Mouse (Mus musculus) spleen, adult 18-20 months (tissue): ENCODE data around the gene Shank2.

Source experiments
- DNase-seq, 2 experiments: peaks; one replicate each; pipeline ENCODE4 v3.0.0; 2022; ENCODE audit warnings: mixed read lengths in 2 of 2

Gene Shank2

GRCm38 (mm10) chr7:144001628-144002027, at the start of gene Shank2:
TSS of gene Shank2 (plus strand) at chr7:144001928.
- DNase-seq: no peak

DNA sequence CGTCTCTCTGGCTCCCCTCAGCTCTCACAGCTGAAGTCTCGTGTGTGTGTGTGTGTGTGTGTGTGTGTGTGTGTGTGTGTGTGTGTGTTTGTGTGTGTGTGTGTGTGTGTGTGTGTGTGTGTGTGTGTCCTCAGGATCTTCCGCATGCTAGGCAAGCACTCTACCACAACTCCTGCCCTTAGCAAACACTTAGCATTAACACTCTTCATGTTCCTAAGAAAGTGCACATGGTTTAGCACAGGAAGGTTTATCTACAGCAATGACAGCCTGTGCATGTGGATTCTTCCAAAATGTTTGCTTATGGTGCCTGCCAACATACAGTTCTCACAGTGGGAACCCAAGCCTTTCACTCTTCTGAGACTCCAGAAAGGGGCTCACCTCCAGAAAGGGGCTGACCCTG, 49.6 kb upstream of the Shank2 start:
- no peak for DNase-seq

DNA sequence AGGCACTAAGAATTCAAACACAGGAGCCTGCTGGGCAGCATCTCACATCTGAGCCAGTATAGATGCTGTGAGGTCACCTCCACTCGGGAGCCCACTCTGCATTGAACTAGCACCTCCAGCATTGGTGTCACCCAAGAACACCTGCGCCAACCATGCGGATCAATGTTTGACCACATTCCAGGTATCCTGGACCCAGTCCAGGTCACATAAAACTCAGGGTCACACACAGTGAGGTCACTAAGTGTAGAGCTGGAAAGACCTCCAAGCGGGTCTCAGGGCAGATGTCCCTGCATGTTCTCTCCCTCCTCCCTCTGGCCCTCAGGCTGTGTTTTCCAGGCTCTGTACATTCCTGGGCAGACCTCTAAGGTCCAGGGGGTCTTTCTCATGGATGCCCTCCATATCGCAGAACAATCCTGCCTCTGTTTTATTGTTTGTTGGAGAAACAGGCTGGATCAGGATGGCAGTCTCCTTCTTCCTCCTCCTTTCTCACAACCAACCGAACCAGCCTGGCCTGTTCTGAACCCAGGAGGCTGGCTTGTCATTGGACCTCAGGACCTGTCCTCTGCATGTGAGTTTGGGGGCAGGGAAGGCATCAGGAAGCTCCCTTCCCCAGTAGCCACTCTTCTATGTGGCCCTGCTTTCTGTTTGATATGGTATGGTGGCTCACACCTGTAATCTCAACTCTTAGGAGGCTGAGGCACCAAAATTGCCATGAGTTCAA, 45.0 kb upstream of the Shank2 start:
- no peak for DNase-seq

- DNase-seq: no peak
These were observed 43.6 kb upstream of the Shank2 start for GRCm38 (mm10) chr7:143958030-143958565.

- no peak for DNase-seq
These were observed 37.9 kb upstream of the Shank2 start for GRCm38 (mm10) chr7:143963813-143964212.

DNA sequence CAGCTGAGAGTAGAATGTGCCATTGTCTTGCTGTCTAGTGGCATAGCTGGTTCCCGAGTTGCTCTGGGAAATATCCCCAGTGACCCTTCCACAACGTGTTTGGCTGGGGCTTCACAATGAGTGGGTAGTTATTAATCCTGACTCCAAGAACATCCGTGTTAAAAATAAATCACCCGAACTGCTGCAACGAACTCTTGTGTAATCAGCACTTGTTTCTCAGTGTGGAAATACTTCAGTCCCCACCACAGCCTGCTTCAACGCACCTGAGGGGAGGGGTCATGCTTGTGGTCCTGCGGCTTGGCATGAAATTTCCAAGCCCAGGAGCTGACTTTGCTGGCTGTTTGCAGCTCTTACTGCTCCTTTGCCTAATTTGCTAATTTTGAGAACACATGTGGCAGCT, 35.1 kb upstream of the Shank2 start:
- DNase-seq: no peak

DNA sequence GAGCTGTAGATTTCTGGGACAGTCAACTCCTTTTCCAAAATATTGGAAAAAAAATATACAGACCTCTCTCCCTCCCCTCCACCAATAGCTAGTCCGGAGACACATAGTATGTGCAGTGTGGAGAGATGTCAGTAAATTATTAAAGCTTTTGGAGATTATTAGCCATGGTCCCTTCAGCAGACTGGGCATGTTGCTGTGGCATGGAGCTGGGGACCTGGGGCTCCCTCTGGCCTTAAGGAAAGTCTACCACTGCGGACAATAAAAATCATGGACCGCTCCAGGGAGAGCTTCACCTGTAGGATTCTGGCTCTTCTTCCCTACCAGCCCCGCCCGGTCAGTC, 24.3 kb upstream of the Shank2 start:
- no peak for DNase-seq

DNA sequence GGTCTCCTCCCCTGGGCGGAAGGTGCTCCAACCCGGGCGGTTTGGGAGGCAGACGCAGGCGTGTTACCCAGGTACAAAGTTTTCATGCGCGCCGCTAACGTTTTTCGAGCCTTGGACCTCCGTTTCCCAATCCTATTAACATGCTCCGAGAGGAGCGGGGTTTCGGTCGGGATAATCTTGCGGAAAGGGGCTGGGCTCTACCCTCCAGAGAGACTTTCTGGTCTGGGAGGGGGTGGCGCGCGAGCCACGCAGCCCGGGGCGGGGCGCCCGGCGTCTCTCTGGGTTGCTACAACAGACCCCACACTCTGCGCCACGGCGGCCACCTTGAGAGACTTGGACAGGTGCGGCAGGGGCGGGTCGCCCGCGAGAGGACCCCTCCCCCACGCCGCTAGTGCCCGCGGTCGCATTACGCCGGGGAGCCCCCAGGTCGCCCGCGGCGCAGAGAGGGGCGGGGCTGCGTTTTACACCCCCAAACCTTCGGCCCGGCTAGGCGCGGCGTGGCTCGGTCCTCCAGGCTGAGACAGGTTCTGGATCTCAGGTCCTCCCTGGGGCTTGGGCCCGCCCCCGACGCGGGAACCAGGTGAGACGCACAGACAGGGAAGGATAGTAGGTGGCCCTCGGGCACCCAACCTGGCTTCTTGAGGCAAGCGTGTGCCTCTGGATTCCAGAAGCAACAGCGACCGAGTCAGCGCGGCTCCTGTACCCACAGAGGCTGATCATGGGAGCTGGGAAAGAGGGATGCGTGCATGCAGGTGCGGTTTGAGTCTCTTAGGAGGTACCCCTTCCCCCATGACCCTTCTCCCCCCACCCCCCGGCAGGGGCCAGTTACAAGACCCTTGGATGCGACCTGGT, 23.7 kb upstream of the Shank2 start:
- no peak for DNase-seq

DNA sequence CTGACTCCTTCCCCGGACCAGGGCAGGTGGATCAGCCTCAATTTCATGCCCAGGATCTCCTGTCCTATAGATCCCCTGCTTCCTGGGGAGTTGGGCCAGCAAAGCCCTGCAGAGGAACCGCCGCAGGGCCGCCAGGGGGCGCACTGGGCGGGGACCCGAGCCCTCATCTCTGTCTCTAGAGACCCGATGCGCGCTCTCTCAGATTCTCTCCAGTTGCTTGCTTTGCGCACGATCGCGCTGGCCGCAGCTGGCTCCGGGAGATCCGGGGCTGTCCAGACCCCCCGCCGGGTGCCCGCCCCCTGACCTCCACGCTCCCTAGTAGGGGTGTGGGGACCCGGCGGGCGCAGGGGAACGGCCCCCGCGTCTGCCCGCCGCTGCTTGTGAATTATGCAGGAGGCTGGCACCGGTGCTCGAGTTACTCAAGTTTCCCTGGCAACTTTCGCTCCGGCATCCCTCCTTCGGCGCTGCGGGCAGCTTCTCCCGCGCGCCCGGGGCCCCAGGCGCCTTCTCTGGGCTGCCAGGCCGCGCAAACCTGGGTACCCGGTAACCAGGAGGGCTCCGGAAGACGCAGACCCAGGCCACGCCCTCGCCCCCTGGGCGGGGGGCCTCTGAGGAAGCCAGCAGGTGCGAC, 22.9 kb upstream of the Shank2 start:
- peak in 1 of 2 experiments; percentile 29 for DNase-seq

DNA sequence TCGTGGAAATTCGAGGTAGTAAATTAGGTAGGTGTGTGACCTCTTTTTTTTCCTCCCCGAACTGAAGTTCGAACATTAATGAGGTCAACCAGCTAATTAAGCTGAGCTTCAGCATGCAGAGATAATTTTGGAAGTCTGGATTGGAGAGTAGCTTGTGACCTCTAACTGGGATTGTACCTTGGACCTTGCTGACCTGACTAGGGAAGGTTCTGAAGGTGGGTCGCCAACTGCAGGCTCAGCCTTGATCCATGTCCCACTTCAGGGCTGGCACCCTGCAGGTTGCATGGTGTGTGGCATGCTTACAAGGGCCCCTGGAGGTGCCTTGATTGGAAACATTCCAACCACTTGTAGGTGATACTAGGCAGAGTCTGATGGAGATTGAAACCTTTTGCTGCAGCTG, 21.7 kb upstream of the Shank2 start:
- no peak for DNase-seq

DNA sequence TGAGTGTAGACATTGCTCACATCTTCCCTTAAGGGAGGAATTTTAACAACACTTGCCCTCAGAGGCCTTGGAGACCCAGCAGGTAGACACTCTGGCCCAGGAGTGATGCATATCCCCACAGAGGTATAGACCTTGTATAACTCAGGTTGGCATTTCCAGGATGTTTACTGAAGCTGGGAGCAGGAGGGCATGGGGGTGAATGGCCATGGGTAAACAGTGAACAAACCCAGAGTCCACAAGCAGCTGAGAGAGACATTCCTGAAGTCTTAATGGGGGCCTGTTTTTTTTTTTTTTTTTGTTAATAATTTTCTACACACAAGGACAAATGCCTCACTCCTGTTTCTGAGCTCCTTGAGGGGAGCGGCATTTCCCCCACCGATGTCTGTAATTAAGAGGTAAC, 15.4 kb upstream of the Shank2 start:
- DNase-seq: no peak

GRCm38 (mm10) chr7:143991160-143991559, 10.6 kb upstream of the Shank2 start:
- no peak for DNase-seq

GRCm38 (mm10) chr7:143999073-143999472, 2.7 kb upstream of the Shank2 start:
- DNase-seq: no peak

GRCm38 (mm10) chr7:144003471-144003870, 1.7 kb downstream of the Shank2 start:
- DNase-seq: no peak

- no peak for DNase-seq
These were observed 6.4 kb downstream of the Shank2 start for GRCm38 (mm10) chr7:144008079-144008478.

GRCm38 (mm10) chr7:144008985-144009384, 7.3 kb downstream of the Shank2 start:
- no peak for DNase-seq

GRCm38 (mm10) chr7:144014485-144014884, 12.8 kb downstream of the Shank2 start:
- DNase-seq: no peak

DNA sequence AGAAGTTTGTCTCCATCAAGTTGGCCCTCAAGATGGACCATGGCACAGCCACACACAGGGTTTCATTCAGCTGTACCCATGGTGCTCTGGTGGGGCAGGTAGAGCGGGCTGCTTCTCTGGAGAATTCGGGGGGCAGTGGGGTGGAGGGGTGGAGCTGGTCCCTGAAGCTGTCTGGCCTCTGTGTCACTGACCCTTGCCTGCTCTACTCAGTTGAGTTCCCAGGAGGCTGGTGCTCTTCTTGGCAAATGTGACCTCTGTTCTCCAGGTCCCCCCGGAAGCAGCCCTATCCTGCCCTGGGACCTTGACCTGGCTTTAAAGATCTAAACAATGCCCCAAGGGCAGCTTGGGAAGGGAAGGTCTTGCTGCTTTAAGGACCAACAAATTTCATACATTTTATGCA, 20.1 kb downstream of the Shank2 start:
- no peak for DNase-seq

GRCm38 (mm10) chr7:144022682-144023081, 21.0 kb downstream of the Shank2 start:
- no peak for DNase-seq

DNA sequence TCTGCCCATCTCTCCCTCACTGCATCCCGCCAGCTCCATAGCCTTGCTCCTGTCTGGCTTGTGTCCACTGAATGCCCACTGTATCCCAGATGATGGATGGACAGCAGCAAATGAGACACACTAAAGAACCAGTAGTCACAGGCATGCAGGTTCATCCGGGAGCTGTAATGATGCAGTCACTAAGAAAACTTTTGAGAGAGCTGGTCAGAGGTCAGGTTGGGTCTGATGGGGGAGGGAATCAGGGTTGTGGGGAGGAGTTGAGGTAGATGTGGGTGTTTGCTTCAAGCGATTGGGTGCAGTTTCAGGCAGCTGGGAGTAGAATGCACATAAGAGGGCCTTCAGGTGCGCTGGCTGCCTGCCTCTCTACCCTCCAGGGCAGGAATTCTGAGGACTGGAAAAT, 21.8 kb downstream of the Shank2 start:
- DNase-seq: no peak

DNA sequence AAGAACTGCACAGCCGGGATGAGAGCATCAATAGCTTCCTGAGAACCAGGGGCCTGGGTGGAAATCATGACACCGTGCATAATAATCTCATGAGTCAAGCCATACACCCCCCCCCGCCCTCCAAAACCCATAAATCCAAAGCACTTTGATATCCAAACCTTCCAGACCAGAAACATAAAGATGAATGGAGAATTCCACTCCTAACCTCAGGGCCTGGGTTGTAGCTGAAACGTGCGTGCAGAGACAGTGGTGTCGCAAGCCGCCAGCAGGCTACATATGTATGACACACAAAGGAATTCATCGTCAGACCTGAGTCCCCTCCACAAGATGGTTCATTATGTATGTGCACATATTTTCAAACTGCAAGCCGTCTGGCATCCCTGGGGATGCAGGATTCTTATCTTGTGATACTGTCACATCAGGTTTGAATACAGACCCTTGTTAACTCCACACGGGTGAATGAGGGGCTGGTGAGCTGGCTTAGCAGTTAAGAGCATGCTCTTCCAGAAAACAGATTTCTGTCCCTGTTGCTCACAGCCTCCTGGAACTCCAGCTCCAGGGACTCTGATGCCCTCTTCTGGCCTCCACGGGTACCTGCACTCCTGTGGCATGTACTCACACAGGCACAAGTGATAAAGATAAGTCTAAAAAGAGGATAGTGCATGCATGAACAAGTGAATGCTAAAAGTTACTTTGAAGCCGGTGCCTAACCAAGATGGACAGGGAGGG, 24.5 kb downstream of the Shank2 start:
- no peak for DNase-seq

DNA sequence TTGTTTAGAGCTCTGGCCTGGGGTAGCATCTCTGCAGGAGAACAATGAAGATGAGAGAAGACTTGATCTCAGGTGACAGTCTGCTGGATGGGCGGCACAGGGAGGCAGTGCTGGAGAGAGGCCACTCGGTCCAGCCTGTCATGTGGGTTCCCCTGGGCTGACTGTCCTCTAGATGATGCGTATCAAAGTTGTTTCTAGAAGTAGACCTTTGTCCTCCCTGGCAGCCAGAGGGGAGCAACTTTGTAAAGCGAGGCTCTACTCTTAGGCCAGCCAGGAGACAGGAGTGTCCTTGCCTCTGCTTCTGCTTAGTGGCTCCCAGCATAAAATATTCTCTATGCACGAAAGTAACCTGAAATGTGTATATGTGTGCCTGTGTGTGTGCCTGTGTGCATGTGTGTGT, 27.5 kb downstream of the Shank2 start:
- no peak for DNase-seq

DNA sequence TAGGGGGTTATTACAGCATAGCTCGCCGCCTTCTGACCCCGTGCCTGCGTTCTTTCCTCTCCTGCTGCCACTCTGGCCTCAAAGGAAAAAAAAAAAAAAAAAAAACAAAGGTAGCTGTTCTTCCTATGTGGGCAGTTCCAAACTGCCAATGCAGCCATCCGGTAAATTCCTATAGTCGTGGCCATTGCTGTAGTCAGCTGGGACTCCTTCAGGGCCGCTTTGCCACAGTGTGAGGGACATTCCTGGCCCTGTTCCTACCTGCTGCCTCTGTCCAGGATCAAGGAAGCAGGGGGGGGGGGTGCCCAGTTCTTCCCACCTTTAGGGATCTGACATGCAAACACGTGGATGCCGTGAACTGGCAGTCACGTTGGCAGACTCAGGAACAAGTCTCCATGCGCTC, 29.1 kb downstream of the Shank2 start:
- no peak for DNase-seq
